Mouse (Mus musculus): ENCODE measurements around the gene Kcnt2.

- TF ChIP-seq MXI1 (IDR thresholded peaks at IDR 0.05; ENCODE audit: low read depth, low read length) (no peak), KAT2A (IDR thresholded peaks at IDR 0.05; ENCODE audit: insufficient replicate concordance, low read length) (no peak), CTCF (conservative IDR thresholded peaks at IDR 0.05 in 1 of 2, IDR thresholded peaks at IDR 0.05 in 1 of 2; ENCODE audit: low read depth in 2 of 2, low read length in 2 of 2) (no peak)
These were observed 296.1 kb downstream of the Kcnt2 start for GRCm38 (mm10) chr1:140542066-140542465.

All from CH12.LX (cell line).